Mouse (Mus musculus) G1E (cell line): ENCODE results near the gene Ap2a1.

Experiments used
- CTCF ChIP-seq: IDR thresholded peaks from 2 replicates; pipeline ENCODE4 v1.5.1; 2012; ENCODE audit warnings: low read depth, low read length, inconsistent platforms, mixed read lengths
- GATA2 ChIP-seq: IDR thresholded peaks from 2 replicates; pipeline ENCODE4 v1.6.1; 2012; ENCODE audit warnings: low read depth, low read length, inconsistent platforms, borderline replicate concordance

GRCm38 (mm10) chr7:44883036-44883435 lies 46.3 kb downstream of the Ap2a1 start:
- no peak for TF ChIP-seq CTCF
- no peak for TF ChIP-seq GATA2
